Mouse (Mus musculus): Measurements from ENCODE around the gene Edf1.

DNA sequence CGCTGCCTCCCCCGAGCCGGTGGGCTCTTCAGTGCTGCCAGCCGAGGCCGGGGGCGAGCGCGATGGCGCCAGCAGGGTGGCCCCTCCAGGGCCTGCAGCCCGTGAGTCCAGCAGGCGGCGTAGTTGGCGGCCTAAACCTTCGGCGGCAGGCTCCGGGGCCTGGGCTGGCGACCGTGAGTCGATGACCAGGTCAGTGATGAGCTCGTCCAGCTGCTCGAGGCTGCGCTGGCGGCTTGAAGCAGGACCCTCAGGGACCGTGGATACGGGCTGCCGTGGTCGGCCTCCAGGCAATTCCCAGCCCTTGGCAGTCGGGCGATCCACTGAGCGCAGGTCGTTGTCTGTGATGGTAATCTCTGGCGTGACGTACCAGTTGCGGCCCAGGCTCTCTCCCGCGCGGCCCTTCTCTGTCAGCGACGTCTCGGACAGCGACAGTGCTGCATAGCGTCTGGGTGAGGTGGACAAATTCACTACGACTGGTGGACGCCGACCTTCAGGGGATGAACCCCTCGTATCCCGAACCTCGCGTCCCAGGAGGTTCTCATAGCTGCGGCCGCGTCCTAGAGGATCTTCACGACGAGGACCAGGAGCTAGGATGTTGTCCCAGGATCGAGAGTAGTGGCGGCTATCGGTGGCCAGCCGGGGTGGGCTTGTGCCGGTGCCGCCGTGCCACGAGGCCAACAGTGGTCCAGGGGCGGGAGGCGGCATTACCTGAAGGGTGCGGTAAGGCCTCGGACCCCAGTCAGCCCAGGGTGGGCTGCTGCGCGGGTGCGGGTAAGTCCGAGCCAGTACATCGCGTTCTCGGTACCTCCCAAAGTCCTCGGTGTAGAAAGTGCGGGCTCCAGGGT, 20.5 kb downstream of the Edf1 start:
- TF ChIP-seq POLR2A (IDR thresholded peaks at IDR 0.05; ENCODE audit: low read depth, low read length) (no peak), CTCF (IDR thresholded peaks at IDR 0.05; ENCODE audit: extremely low read depth, insufficient read length, insufficient replicate concordance, low read depth, low read length) (no peak)

Data from small intestine, adult 2 months (tissue).